Mouse (Mus musculus): Measurements from ENCODE around the gene Ccl11.

DNA sequence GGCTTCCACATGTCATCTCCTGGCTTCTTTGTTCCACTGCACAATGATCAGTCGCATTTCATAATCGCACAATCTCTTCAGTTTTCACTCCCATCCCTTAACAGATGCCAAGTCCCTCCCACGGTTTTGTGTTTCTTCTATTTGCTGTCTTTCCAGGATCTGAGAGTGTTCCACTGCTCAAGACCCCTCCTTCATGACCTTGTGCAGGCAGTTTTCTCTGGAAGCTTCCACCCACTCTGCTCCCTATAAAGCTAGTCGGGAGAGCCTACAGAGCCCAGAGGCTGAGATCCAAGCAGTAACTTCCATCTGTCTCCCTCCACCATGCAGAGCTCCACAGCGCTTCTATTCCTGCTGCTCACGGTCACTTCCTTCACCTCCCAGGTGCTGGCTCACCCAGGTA is at the start of gene Ccl11:
- TF ChIP-seq TCF12 (IDR thresholded peaks at IDR 0.05; ENCODE audit: insufficient read depth, poor library complexity, severe bottlenecking) (no peak), USF1 (IDR thresholded peaks at IDR 0.05; ENCODE audit: low read depth) (no peak), POLR2AphosphoS2 (IDR thresholded peaks at IDR 0.05; ENCODE audit: insufficient read length, low read depth) (no peak), SRF (IDR thresholded peaks at IDR 0.05; ENCODE audit: control insufficient read depth, insufficient read length, low read depth) (no peak), POLR2A (IDR thresholded peaks at IDR 0.05; ENCODE audit: insufficient read length, low read depth) (no peak), E2F4 (IDR thresholded peaks at IDR 0.05; ENCODE audit: insufficient read depth) (no peak), MYOD1 (IDR thresholded peaks at IDR 0.05; ENCODE audit: control insufficient read depth in 1 of 3, insufficient read length in 2 of 3, low read depth in 2 of 3) (no peak)

Data from myocyte (in vitro differentiated cells).